Mouse (Mus musculus) right cerebral cortex, postnatal 10 days (tissue): ENCODE measurements around the gene Tssk2.

ENCODE experiments used
- DNase-seq, 2 experiments: peaks; one replicate each; pipeline ENCODE4 v3.0.0; 2021; ENCODE audit warnings: low spot score in 2 of 2

Tssk2 gene

DNA sequence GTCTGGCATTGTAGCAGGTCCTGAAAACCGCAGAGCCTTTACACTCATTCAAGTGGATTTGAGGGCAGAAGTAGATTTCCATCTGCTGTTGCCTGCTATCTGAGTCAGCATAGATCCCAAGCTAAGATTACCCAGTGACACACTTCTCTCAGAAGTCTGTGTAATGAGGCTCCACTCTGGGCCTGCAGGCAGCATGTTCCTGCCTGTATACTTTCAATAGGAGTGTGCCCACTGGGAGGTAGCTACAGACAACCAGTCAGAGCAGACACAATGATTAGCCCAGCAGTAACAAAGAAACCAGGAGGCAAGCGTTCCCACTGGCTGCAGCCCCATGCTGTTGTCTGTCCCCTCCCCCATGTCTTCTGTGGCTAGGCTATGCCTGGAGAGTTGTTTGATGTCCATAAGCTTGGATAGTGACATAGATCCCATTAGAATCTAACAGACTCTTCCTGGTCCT is 51.0 kb downstream of the Tssk2 start:
- DNase-seq: no peak
